Mouse (Mus musculus): ENCODE data around the gene Hist1h3a. TPM values are rescaled to one million over a fixed set of nuclear protein-coding genes. Genes with fewer than 3 reads are reported as not detected.
A peak's percentile ranks its signal among the peaks of the same experiment; 100 is the strongest.

The Hist1h3a gene
- polyA plus RNA-seq, 1 experiment from 2014 or later = 5.1 TPM

GRCm38 (mm10) chr13:23760240-23760971 lies 1.8 kb downstream of the Hist1h3a start:
- peak overlapping the region; percentile 73 for H3K9ac ChIP-seq (ENCODE audit: low read length)
- peak overlapping the region; percentile 82 for H3K4me2 ChIP-seq
- no peak; the same call in 1 of the 2 replicates for ATAC-seq (ENCODE audit: low FRiP score)
- no peaks in the 10 kb centered on the region for H3K27me3 ChIP-seq (ENCODE audit: control insufficient read depth, insufficient read depth, low read length)
- peaks cover 26% of the 10 kb centered on the region for H3K4me1 ChIP-seq (ENCODE audit: control insufficient read depth, insufficient read depth, low read length)
- peak overlapping the region; percentile 37 for H3K4me3 ChIP-seq (ENCODE audit: low read depth, low read length)
- H3K27ac ChIP-seq (ENCODE audit: low read depth, low read length) = peak overlapping the region; percentile 83
- WGBS = 3% methylated on average over 20 of the region's 27 CpGs
- no peaks in the 10 kb centered on the region for H3K9me3 ChIP-seq (ENCODE audit: control insufficient read depth, low read length)
- DNase-seq (ENCODE audit: low spot score, missing footprints) = peak; percentile 94
- H3K36me3 ChIP-seq (ENCODE audit: control insufficient read depth, insufficient read depth, low read length) = no peaks in the 10 kb centered on the region

- WGBS = 79% methylated on average over 1 of the region's 1 CpGs
- H3K9me3 ChIP-seq (ENCODE audit: control insufficient read depth, low read length) = no peaks in the 10 kb centered on the region
These were observed 2.3 kb downstream of the Hist1h3a start for GRCm38 (mm10) chr13:23759916-23760239.

GRCm38 (mm10) chr13:23759251-23759771 lies 2.9 kb downstream of the Hist1h3a start:
- Histone ChIP-seq H3K27me3 (ENCODE audit: control insufficient read depth, insufficient read depth, low read length) (no peaks in the 10 kb centered on the region), H3K4me3 (ENCODE audit: low read depth, low read length) (no peak overlapping the region), H3K9ac (ENCODE audit: low read length) (no peak overlapping the region), H3K4me1 (ENCODE audit: control insufficient read depth, insufficient read depth, low read length) (peaks cover 24% of the 10 kb centered on the region), H3K9me3 (ENCODE audit: control insufficient read depth, low read length) (no peaks in the 10 kb centered on the region), H3K4me2 (no peak overlapping the region), H3K27ac (ENCODE audit: low read depth, low read length) (no peak overlapping the region), H3K36me3 (ENCODE audit: control insufficient read depth, insufficient read depth, low read length) (no peaks in the 10 kb centered on the region)
- DNase-seq (ENCODE audit: low spot score, missing footprints) = peak; percentile 90
- ATAC-seq (ENCODE audit: low FRiP score) = no peak
- 85% methylated on average over 3 of the region's 3 CpGs for WGBS

More at GRCm38 (mm10) chr13:23759916-23760239, 2.3 kb downstream of the Hist1h3a start:
- Histone ChIP-seq H3K36me3 (ENCODE audit: control insufficient read depth, insufficient read depth, low read length) (no peaks in the 10 kb centered on the region), H3K27ac (ENCODE audit: low read depth, low read length) (no peak overlapping the region; the same call in 1 of the 2 replicates), H3K4me1 (ENCODE audit: control insufficient read depth, insufficient read depth, low read length) (peaks cover 26% of the 10 kb centered on the region), H3K4me2 (peak overlapping the region; percentile 82), H3K9ac (ENCODE audit: low read length) (peak overlapping the region; percentile 73; the same call in 1 of the 2 replicates), H3K27me3 (ENCODE audit: control insufficient read depth, insufficient read depth, low read length) (no peaks in the 10 kb centered on the region), H3K4me3 (ENCODE audit: low read depth, low read length) (peak overlapping the region; percentile 37; the same call in 1 of the 2 replicates)
- DNase-seq (ENCODE audit: low spot score, missing footprints) (no peak), ATAC-seq (ENCODE audit: low FRiP score) (no peak)

- Histone ChIP-seq H3K9ac (ENCODE audit: low read length) (no peak overlapping the region), H3K9me3 (ENCODE audit: control insufficient read depth, low read length) (no peaks in the 10 kb centered on the region), H3K4me1 (ENCODE audit: control insufficient read depth, insufficient read depth, low read length) (peaks cover 18% of the 10 kb centered on the region), H3K27me3 (ENCODE audit: control insufficient read depth, insufficient read depth, low read length) (no peaks in the 10 kb centered on the region), H3K27ac (ENCODE audit: low read depth, low read length) (no peak overlapping the region), H3K4me2 (peak overlapping the region; percentile 45; the same call in 1 of the 2 replicates), H3K4me3 (ENCODE audit: low read depth, low read length) (no peak overlapping the region), H3K36me3 (ENCODE audit: control insufficient read depth, insufficient read depth, low read length) (no peaks in the 10 kb centered on the region)
- ATAC-seq (ENCODE audit: low FRiP score) = no peak
- peak; percentile 87 for DNase-seq (ENCODE audit: low spot score, missing footprints)
- WGBS = 52% methylated on average over 3 of the region's 3 CpGs
These were observed 4.3 kb downstream of the Hist1h3a start for GRCm38 (mm10) chr13:23757921-23758320.

GRCm38 (mm10) chr13:23757211-23757773 lies 4.9 kb downstream of the Hist1h3a start:
- Histone ChIP-seq H3K27ac (ENCODE audit: low read depth, low read length) (peak overlapping the region; percentile 70), H3K9me3 (ENCODE audit: control insufficient read depth, low read length) (no peaks in the 10 kb centered on the region), H3K4me3 (ENCODE audit: low read depth, low read length) (peak overlapping the region; percentile 19), H3K36me3 (ENCODE audit: control insufficient read depth, insufficient read depth, low read length) (no peaks in the 10 kb centered on the region), H3K9ac (ENCODE audit: low read length) (peak overlapping the region; percentile 71), H3K27me3 (ENCODE audit: control insufficient read depth, insufficient read depth, low read length) (no peaks in the 10 kb centered on the region), H3K4me1 (ENCODE audit: control insufficient read depth, insufficient read depth, low read length) (peaks cover 20% of the 10 kb centered on the region), H3K4me2 (peak overlapping the region; percentile 45)
- 2% methylated on average over 13 of the region's 23 CpGs for WGBS
- DNase-seq (ENCODE audit: low spot score, missing footprints) = peak; percentile 96
- no peak; the same call in 1 of the 2 replicates for ATAC-seq (ENCODE audit: low FRiP score)

- H3K4me1 ChIP-seq (ENCODE audit: control insufficient read depth, insufficient read depth, low read length) = peaks cover 20% of the 10 kb centered on the region
- peak within 1 kb of the TSS; percentile 45 for H3K4me2 ChIP-seq
- ATAC-seq (ENCODE audit: low FRiP score) (peak; percentile 69), DNase-seq (ENCODE audit: low spot score, missing footprints) (peak; percentile 99)
- H3K4me3 ChIP-seq (ENCODE audit: low read depth, low read length) = peak within 1 kb of the TSS; percentile 19
- H3K9me3 ChIP-seq (ENCODE audit: control insufficient read depth, low read length) = no peaks in the 10 kb centered on the region
- no peaks in the 10 kb centered on the region for H3K27me3 ChIP-seq (ENCODE audit: control insufficient read depth, insufficient read depth, low read length)
- peak within 1 kb of the TSS; percentile 71 for H3K9ac ChIP-seq (ENCODE audit: low read length)
- under 1% methylated on average over 11 of the region's 22 CpGs for WGBS
- peak within 1 kb of the TSS; percentile 70 for H3K27ac ChIP-seq (ENCODE audit: low read depth, low read length)
- no peaks in the 10 kb centered on the region for H3K36me3 ChIP-seq (ENCODE audit: control insufficient read depth, insufficient read depth, low read length)
These were observed 5.4 kb downstream of the Hist1h3a start, which contains the start of gene Hist1h4b for GRCm38 (mm10) chr13:23756790-23757189. Hist1h4b (plus strand) TSS chr13:23757013.

- peaks cover 13% of the 10 kb centered on the region for H3K4me1 ChIP-seq (ENCODE audit: control insufficient read depth, insufficient read depth, low read length)
- H3K27ac ChIP-seq (ENCODE audit: low read depth, low read length) = no peak overlapping the region
- no peak overlapping the region for H3K4me2 ChIP-seq
- no peaks in the 10 kb centered on the region for H3K36me3 ChIP-seq (ENCODE audit: control insufficient read depth, insufficient read depth, low read length)
- H3K27me3 ChIP-seq (ENCODE audit: control insufficient read depth, insufficient read depth, low read length) = no peaks in the 10 kb centered on the region
- no peaks in the 10 kb centered on the region for H3K9me3 ChIP-seq (ENCODE audit: control insufficient read depth, low read length)
- H3K9ac ChIP-seq (ENCODE audit: low read length) = no peak overlapping the region
- DNase-seq (ENCODE audit: low spot score, missing footprints) (peak; percentile 47), ATAC-seq (ENCODE audit: low FRiP score) (no peak)
- no peak overlapping the region for H3K4me3 ChIP-seq (ENCODE audit: low read depth, low read length)
These were observed 7.2 kb downstream of the Hist1h3a start for GRCm38 (mm10) chr13:23755000-23755399.

GRCm38 (mm10) chr13:23753314-23754078 lies 8.7 kb downstream of the Hist1h3a start:
- H3K27me3 ChIP-seq (ENCODE audit: control insufficient read depth, insufficient read depth, low read length) = no peaks in the 10 kb centered on the region

More at GRCm38 (mm10) chr13:23753314-23754078, 8.7 kb downstream of the Hist1h3a start:
- Histone ChIP-seq H3K36me3 (ENCODE audit: control insufficient read depth, insufficient read depth, low read length) (no peaks in the 10 kb centered on the region), H3K4me1 (ENCODE audit: control insufficient read depth, insufficient read depth, low read length) (peaks cover 10% of the 10 kb centered on the region), H3K4me3 (ENCODE audit: low read depth, low read length) (no peak overlapping the region), H3K4me2 (peak overlapping the region; percentile 53), H3K27ac (ENCODE audit: low read depth, low read length) (peak overlapping the region; percentile 76), H3K9me3 (ENCODE audit: control insufficient read depth, low read length) (no peaks in the 10 kb centered on the region), H3K9ac (ENCODE audit: low read length) (no peak overlapping the region; the same call in 1 of the 2 replicates)
- ATAC-seq (ENCODE audit: low FRiP score) (no peak), DNase-seq (ENCODE audit: low spot score, missing footprints) (peak; percentile 91)
- 56% methylated on average over 4 of the region's 4 CpGs for WGBS
